Mouse (Mus musculus) intestine, embryonic 14.5 days (tissue): ENCODE data around the gene Hist2h2ab. TPM values are rescaled to one million over a fixed set of nuclear protein-coding genes. Genes with fewer than 3 reads are reported as not detected.
"Not testable (repeated sequence)": the region's sequence is repeated elsewhere in the genome, so short reads cannot be mapped to it uniquely, and the experiment has no call there.

Experiments used
- ATAC-seq: fragments of 200-750 bp; cut with Nextera tagmentation; replicated peaks from 2 replicates; pipeline ENCODE4 v1.8.0; 2017; ENCODE audit warnings: low read depth, moderate number of reproducible peaks, moderate TSS enrichment, moderate library complexity; ENCODE audit not compliant: low FRiP score, low TSS enrichment
- DNase-seq: peaks from one replicate; pipeline ENCODE4 v3.0.0-alpha.2; 2018; ENCODE audit warnings: low spot score
- H3K27ac ChIP-seq: fragments of 300-500 bp; sonication (generic); 2 replicates; pipeline ENCODE4 v1.5.1; 2014; ENCODE audit warnings: low read depth, mild to moderate bottlenecking, control low read depth
- H3K27me3 ChIP-seq: fragments of 300-500 bp; sonication (generic); replicated peaks from 2 replicates; pipeline ENCODE4 v1.6.1; 2014; ENCODE audit warnings: low read length, control low read depth; ENCODE audit not compliant: control insufficient read depth, insufficient read depth
- H3K36me3 ChIP-seq: fragments of 300-500 bp; sonication (generic); 2 replicates; pipeline ENCODE4 v1.6.1; 2014; ENCODE audit warnings: low read length, control low read depth; ENCODE audit not compliant: control insufficient read depth, insufficient read depth
- H3K4me1 ChIP-seq: fragments of 300-500 bp; sonication (generic); replicated peaks from 2 replicates; pipeline ENCODE4 v1.6.1; 2014; ENCODE audit warnings: low read length, control low read depth, mixed read lengths; ENCODE audit not compliant: control insufficient read depth, insufficient read depth
- H3K4me2 ChIP-seq: fragments of 300-500 bp; sonication (generic); 2 replicates; pipeline ENCODE4 v1.6.1; 2014; ENCODE audit warnings: low read length
- H3K4me3 ChIP-seq: fragments of 300-500 bp; sonication (generic); 2 replicates; pipeline ENCODE4 v1.5.1; 2014; ENCODE audit warnings: low read depth, low read length, control low read depth, mixed read lengths
- H3K9ac ChIP-seq: fragments of 300-500 bp; sonication (generic); 2 replicates; pipeline ENCODE4 v1.6.1; 2014; ENCODE audit warnings: mild to moderate bottlenecking, low read length
- H3K9me3 ChIP-seq: fragments of 300-500 bp; sonication (generic); 2 replicates; pipeline ENCODE4 v1.6.1; 2016; ENCODE audit warnings: low read length, control low read depth; ENCODE audit not compliant: control insufficient read depth
- WGBS: fragments of 180-500 bp; shearing (Covaris S2); extraction: QIAGEN DNeasy Blood & Tissue Kit; methylation state at CpG from one replicate; pipeline ENCODE4 v1.1.7; 2014; 5-methylcytosine and 5-hydroxymethylcytosine counted together
- polyA plus RNA-seq: library from polyadenylated mRNA; unstranded; fragments of >200 nt; fragmentation: Nextera tagmentation; extraction: Ambion mirVana; gene quantifications from 2 replicates; pipeline ENCODE4 v1.2.1, GENCODE M21; 2014

Gene Hist2h2ab
- polyA plus RNA-seq, 1 experiment from 2014 or later: 1.3 TPM

GRCm38 (mm10) chr3:96219191-96219641 lies 449 bp upstream of the Hist2h2ab start:
- no peaks in the 10 kb centered on the region for H3K36me3 ChIP-seq
- H3K4me2 ChIP-seq: peak overlapping the region; percentile 59
- ATAC-seq (peak; percentile 28), DNase-seq (peak; percentile 77)
- peak overlapping the region; percentile 69 for H3K4me3 ChIP-seq
- H3K27ac ChIP-seq: peak overlapping the region; percentile 98
- H3K27me3 ChIP-seq: no peaks in the 10 kb centered on the region
- 0% methylated on average over 12 of the region's 12 CpGs for WGBS
- H3K9ac ChIP-seq: peak overlapping the region; percentile 97
- H3K9me3 ChIP-seq: no peaks in the 10 kb centered on the region
- H3K4me1 ChIP-seq: peaks cover 12% of the 10 kb centered on the region; the same call in 1 of the 2 replicates

- Histone ChIP-seq H3K27ac (peak overlapping the region; percentile 98), H3K4me3 (peak overlapping the region; percentile 69), H3K4me1 (peaks cover 12% of the 10 kb centered on the region; the same call in 1 of the 2 replicates), H3K4me2 (peak overlapping the region; percentile 59), H3K9ac (peak overlapping the region; percentile 97)
- ATAC-seq: 0 out of 2 replicates have a peak, but pooled peaks have one; percentile 7
- not testable (repeated sequence) for H3K9me3 ChIP-seq, H3K36me3 ChIP-seq, H3K27me3 ChIP-seq
- DNase-seq: peak; percentile 88
- 0% methylated on average over 24 of the region's 47 CpGs for WGBS
These were observed 583 bp downstream of the Hist2h2ab start for GRCm38 (mm10) chr3:96220131-96220764.

GRCm38 (mm10) chr3:96220765-96221639 lies 1.3 kb downstream of the Hist2h2ab start, which contains the start of the genes Hist2h2ac and Hist2h2be:
Gene Hist2h2ac (minus strand): TSS chr3:96220880.
Gene Hist2h2be (plus strand): TSS chr3:96221119.
- WGBS: under 1% methylated on average over 43 of the region's 43 CpGs
- Histone ChIP-seq H3K27me3 (no peaks in the 10 kb centered on the region), H3K27ac (peak within 1 kb of the TSS; percentile 98), H3K9me3 (no peaks in the 10 kb centered on the region), H3K9ac (peak within 1 kb of the TSS; percentile 97), H3K4me1 (peaks cover 12% of the 10 kb centered on the region; the same call in 1 of the 2 replicates), H3K4me2 (peak within 1 kb of the TSS; percentile 59), H3K4me3 (peak within 1 kb of the TSS; percentile 69), H3K36me3 (no peaks in the 10 kb centered on the region)
- ATAC-seq (peak; percentile 87), DNase-seq (peak; percentile 91)

- Histone ChIP-seq H3K4me3 (peak overlapping the region; percentile 69), H3K36me3 (no peaks in the 10 kb centered on the region), H3K27ac (peak overlapping the region; percentile 98), H3K9me3 (no peaks in the 10 kb centered on the region), H3K4me2 (peak overlapping the region; percentile 59), H3K9ac (peak overlapping the region; percentile 97), H3K4me1 (peaks cover 12% of the 10 kb centered on the region; the same call in 1 of the 2 replicates), H3K27me3 (no peaks in the 10 kb centered on the region)
- ATAC-seq (no peak), DNase-seq (peak; percentile 71)
- WGBS: 22% methylated on average over 9 of the region's 9 CpGs
These were observed 2.0 kb downstream of the Hist2h2ab start for GRCm38 (mm10) chr3:96221640-96222038.

GRCm38 (mm10) chr3:96222774-96223173 lies 3.1 kb downstream of the Hist2h2ab start:
- Histone ChIP-seq H3K27me3 (no peaks in the 10 kb centered on the region), H3K9ac (no peak overlapping the region), H3K36me3 (no peaks in the 10 kb centered on the region), H3K4me1 (peaks cover 12% of the 10 kb centered on the region; the same call in 1 of the 2 replicates), H3K9me3 (no peaks in the 10 kb centered on the region), H3K4me2 (peak overlapping the region; percentile 59), H3K27ac (no peak overlapping the region), H3K4me3 (no peak overlapping the region)
- 90% methylated on average over 4 of the region's 4 CpGs for WGBS
- DNase-seq (no peak), ATAC-seq (no peak)

- Histone ChIP-seq H3K9ac (no peak overlapping the region), H3K27ac (no peak overlapping the region), H3K4me2 (no peak overlapping the region), H3K4me1 (0 out of 2 replicates have a peak, but pooled peaks cover 12% of the 10 kb centered on the region), H3K27me3 (no peaks in the 10 kb centered on the region), H3K36me3 (no peaks in the 10 kb centered on the region), H3K9me3 (no peaks in the 10 kb centered on the region), H3K4me3 (no peak overlapping the region)
- 47% methylated on average over 2 of the region's 2 CpGs for WGBS
- ATAC-seq (no peak), DNase-seq (no peak)
These were observed 5.8 kb downstream of the Hist2h2ab start for GRCm38 (mm10) chr3:96225421-96225820.

- H3K27ac ChIP-seq: no peak overlapping the region
- WGBS: 53% methylated on average over 8 of the region's 8 CpGs
- no peak for ATAC-seq
These were observed 7.3 kb downstream of the Hist2h2ab start for GRCm38 (mm10) chr3:96226695-96227648.

GRCm38 (mm10) chr3:96228828-96229227 lies 9.2 kb downstream of the Hist2h2ab start:
- Histone ChIP-seq H3K4me1 (no peaks in the 10 kb centered on the region), H3K4me3 (no peak overlapping the region), H3K9ac (no peak overlapping the region), H3K9me3 (no peaks in the 10 kb centered on the region), H3K27me3 (no peaks in the 10 kb centered on the region), H3K27ac (no peak overlapping the region), H3K4me2 (no peak overlapping the region), H3K36me3 (no peaks in the 10 kb centered on the region)
- WGBS: 64% methylated on average over 2 of the region's 2 CpGs
- ATAC-seq: no peak
- no peak for DNase-seq

More at GRCm38 (mm10) chr3:96226695-96227648, 7.3 kb downstream of the Hist2h2ab start:
- Histone ChIP-seq H3K9me3 (no peaks in the 10 kb centered on the region), H3K4me3 (no peak overlapping the region), H3K4me1 (0 out of 2 replicates have a peak, but pooled peaks cover 7% of the 10 kb centered on the region), H3K36me3 (no peaks in the 10 kb centered on the region), H3K9ac (no peak overlapping the region), H3K4me2 (no peak overlapping the region), H3K27me3 (no peaks in the 10 kb centered on the region)
- DNase-seq: no peak
